Mouse (Mus musculus) small intestine, adult 10 weeks (tissue): ENCODE data around the gene Srpx. TPM values are rescaled to one million over a fixed set of nuclear protein-coding genes. Genes with fewer than 3 reads are reported as not detected.

Experiments
- polyA plus RNA-seq: library from polyadenylated mRNA; stranded (reverse); fragments of 350-450 nt; fragmentation: Illumina TruSeq; extraction: RNeasy Lipid Tissue Mini Kit (QIAGEN cat#74804); gene quantifications from one replicate; pipeline ENCODE4 v1.2.3, GENCODE M21; 2014; ENCODE audit warnings: low replicate concordance

The Srpx gene
- 3.3 TPM for polyA plus RNA-seq

GRCm38 (mm10) chrX:10117065-10117719, at the start of gene Srpx:
Srpx (minus strand) TSS chrX:10117709.

Other genes starting within 250 kb of the Srpx start
- gene Sytl5, start 232.1 kb downstream of the Srpx start, polyA plus RNA-seq = 1.1 TPM
- gene Rpgr, start 99.2 kb upstream of the Srpx start, polyA plus RNA-seq = 19.9 TPM
- 525 TPM for gene Otc, start 134.6 kb upstream of the Srpx start, polyA plus RNA-seq